Mouse (Mus musculus) cerebellum, adult 11-12 months (tissue): ENCODE results near the gene Klrg1.
A peak's percentile ranks its signal among the peaks of the same experiment; 100 is the strongest.

Experiments
- DNase-seq: peaks from one replicate; pipeline ENCODE4 v3.0.0; 2022

Klrg1 gene

DNA sequence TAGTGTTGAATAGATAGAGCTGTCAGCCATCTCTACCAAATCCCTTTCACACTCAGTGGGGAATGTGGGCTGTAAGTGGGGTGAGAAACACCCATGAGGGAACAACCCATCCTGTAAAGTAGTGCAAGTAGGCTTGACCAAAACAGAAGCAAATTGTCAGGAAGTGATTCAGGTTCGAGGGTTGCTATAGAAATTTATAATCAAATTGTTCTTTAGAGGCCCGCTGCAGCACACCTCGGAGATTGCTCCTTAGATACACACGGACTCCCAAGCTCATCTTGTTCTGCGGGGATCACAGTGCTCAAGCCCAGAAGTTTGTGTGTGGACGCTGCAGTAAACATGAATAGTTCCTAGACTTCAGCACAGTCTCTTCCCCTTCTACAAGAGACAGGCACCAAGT, at the start of gene Klrg1:
Gene Klrg1, minus strand, starts transcription at position 101 of the 400 bp plus-strand sequence.
- no peak for DNase-seq

GRCm38 (mm10) chr6:122325361-122325975, 42.8 kb upstream of the Klrg1 start:
- DNase-seq: no peak

GRCm38 (mm10) chr6:122318726-122319125, 36.0 kb upstream of the Klrg1 start:
- DNase-seq: no peak

DNA sequence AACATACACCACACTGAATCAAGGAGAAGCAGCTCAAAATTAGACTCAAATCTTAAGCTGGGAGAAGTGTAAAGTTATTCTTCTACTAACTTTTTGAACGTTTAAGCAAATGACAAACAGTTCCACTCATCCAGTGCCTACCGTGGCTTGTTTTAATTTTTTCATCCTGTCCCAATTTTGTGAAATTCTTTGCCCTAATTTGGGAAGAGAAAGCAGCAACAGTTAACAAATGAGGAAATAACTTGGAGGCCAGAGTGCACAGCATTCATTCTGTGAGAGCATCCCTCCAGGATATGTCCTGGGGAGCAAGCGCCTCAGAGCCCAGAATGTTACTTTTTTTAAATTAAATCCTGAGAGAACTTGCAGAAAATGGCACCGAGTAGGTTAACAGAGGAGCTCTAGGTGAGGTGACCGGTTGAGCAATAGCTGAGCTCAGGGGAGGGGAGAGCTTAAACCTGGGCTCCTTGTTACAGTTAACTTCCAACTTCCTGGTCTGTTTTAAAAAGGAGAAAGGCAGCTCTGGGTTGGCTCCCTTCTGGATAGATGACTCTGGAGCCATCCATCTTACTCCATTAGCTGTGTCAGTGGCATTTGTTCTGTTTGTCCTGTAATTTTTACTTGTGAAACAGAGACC, 27.6 kb upstream of the Klrg1 start:
- no peak for DNase-seq

- DNase-seq: no peak
These were observed 26.8 kb upstream of the Klrg1 start for GRCm38 (mm10) chr6:122309446-122309960.

DNA sequence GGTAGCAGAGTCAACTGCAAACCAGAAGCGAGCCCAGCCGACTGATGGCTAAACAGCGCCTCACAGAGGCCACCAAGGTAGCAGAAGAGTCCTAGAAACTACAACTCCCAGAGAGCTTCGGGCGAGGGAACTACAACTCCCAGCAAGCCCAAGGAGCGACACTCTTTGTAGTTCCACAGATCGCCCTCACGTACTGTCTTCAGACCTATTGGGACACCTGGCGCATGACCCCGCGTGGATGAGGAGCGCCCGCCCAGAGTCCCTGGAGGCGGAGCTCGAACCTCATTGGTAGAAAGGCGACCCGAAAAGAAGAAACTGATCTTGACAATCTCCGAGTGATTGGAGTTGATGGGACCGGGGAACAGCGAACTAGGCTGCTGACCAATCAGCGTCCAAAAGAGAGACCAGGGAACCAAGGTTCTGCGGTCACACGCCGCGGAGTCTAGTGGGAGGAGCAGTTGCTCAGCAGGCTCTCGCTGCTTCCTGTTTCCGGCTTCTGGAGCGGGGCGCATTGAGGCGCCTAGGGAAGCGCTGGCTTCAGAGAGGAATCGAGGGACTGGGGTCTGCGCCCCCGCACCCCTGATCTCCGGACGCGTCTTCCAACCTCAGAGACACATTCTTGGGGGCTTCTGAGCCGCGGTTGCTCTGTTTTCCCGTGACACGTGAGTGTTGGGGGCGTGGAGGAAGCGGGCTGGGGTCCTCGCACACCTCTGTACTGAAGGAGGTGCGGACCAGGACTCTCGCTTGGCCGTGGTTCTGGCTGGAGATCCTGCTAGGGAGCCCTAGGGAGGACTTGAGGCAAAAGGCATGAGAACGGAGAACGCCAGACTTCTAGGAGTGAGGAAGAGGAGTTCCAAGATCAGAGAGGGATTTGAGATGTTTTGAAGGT, 26.1 kb upstream of the Klrg1 start, which contains the start of gene M6pr:
Gene M6pr, plus strand, starts transcription at position 216 of the 889 bp plus-strand sequence.
- DNase-seq: peak; percentile 99

- no peak for DNase-seq
These were observed 25.4 kb upstream of the Klrg1 start for GRCm38 (mm10) chr6:122308136-122308504.

DNA sequence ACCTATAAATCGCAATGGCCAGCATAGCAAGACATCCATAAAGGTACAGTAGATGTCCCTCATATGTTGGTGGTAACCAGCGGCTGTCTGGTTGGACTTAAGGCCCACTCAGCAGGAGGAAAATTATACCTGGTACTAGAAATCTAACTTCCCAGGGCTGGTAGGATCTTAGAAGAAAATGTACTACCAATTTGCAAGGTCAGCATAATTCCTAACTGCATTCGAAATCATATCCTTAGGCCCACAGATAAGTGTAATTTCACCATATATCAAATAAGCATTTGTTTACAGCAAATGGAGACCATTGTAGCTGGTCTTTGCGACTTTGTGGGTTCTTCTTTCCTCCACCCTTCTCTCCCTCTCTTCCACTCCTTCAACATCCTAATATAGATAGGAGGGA, 24.0 kb upstream of the Klrg1 start:
- no peak for DNase-seq

DNA sequence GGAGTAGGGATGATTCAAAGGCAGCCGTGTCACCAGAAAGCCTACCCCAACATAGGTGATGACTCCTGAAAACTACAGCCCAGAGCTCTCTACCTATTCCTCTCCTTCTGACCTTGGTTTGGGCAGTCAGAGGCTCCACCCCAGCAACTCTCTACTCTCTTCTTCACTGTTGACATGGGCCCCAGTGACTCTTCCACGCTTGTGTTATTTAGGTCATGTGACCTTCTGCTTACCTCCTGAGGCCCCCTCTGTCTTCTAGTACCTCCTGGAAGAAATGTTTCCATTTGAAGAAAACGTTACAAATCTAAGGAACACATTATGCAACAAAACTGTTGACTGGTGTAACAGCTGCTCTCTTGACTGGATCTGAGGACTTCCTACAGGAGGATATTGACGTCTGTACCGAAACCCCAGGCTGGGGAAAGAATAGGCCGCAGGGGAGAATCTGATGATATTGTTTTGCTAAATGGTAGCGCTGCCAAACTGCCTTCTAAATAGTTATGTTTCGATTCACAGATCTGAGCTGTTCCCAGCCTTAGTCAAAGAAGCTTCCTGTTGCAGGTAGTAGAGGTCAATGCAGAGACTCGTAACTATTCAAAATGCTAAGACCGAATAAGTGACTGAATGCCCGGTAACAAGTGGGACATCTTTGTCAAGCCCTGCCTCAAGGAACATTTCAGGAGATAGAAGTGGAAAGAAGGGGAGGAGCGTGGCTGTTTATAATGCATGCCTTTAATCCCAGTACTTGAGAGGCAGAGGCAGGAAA, 22.3 kb upstream of the Klrg1 start:
- DNase-seq: no peak

DNA sequence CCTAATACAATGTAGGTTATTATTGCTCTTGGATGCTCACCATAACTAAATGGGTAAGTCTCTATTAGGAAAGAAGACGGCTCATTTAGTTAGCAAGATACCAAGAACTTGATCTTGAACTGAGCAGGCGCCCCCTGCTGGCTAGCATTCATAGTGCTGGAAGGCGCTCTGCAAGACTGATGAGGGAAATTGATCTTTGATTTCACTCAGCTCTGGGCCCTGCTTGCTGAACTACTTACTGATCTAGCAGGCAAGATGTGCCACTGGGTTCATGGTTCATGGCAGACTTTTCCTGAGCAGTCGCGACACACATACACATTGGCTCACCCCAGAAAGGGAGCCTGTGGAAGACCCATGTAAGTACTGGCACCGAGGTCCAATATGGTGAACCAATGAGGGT, 21.7 kb upstream of the Klrg1 start:
- DNase-seq: peak; percentile 42

GRCm38 (mm10) chr6:122303526-122303925, 20.8 kb upstream of the Klrg1 start:
- DNase-seq: no peak

GRCm38 (mm10) chr6:122302661-122303060, 20.0 kb upstream of the Klrg1 start:
- DNase-seq: no peak

DNA sequence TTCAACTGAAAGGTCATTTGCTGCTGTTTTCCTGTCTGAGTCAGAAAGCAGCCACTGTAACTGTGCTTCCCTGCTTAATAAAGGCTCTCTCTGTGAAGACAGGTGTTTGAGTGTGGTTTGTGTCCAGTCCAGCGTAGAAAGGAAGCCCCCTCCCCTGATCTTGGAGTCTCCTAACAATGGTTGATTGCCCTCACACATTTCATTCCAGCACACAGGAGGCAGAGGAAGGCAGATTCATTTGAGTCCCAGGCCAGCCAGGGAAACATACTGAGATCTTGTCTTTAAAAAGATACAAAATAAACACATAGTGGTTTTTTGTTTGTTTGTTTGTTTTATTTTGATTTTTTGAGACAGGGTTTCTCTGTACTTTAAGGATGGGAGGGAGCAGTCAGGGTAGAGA, 19.4 kb upstream of the Klrg1 start:
- no peak for DNase-seq

- no peak for DNase-seq
These were observed 17.0 kb upstream of the Klrg1 start for GRCm38 (mm10) chr6:122299621-122300133.

DNA sequence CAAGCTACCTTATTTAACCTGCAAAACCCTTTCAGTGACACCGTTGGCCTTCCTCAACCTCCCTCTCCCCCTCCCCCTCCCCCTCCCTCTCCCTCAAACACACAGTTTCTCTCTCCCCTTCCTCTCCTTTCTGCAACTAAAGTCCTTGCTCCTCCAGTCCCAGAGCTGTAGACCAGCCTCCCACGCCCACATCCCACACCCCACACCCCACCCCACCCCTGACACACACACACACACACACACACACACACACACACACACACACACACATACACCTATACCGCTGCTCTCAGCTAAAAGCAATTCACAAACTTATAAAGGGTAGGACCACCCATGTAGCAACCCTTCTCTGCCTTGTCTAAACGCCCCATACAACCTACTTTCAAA, 15.5 kb upstream of the Klrg1 start:
- DNase-seq: no peak

DNA sequence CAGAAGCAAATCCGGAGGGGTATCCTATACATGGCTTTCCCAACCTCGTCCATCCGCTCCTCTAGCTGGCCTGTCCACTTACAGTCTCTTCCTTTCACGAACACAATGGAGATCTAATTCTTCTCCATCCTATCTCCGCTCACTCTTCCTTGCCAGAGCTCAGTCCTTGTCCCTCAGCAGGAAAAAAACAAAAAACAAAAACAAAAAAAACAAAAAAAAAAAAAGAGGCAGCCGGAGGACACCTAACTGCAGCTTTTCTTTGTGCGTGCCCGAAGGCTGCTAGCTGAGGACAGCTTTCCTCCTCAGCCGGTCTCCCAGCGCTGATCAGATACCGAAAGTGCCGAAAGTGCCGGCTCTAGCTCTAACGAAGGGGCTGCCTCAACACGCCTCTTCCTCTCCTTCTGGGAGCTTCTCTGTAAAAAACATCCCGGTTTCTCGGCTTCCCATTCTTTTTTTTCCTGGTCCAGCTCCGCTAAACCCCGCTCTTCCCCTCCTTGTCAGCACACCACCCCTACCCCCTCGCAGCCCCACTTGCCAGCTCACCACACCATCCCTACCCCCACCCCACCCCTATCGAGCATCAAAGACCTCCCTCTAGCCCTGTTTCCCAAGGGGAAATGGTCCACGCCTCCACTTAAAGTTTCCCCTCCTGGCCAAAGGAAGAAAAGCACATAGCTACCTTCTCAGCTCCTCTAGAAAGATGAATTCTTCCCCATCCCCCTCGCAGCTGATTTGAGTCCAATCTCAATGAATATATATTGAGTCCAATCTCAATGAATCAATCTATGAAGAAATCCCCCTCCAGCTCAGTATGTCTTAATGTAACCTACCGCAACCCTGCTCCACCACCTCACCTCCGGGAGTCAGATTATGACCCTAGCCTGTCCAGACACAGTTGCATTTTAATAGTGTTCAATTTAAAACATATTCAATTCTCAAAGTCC, 14.9 kb upstream of the Klrg1 start:
- no peak for DNase-seq

- no peak for DNase-seq
These were observed 14.2 kb upstream of the Klrg1 start for GRCm38 (mm10) chr6:122296918-122297278.

DNA sequence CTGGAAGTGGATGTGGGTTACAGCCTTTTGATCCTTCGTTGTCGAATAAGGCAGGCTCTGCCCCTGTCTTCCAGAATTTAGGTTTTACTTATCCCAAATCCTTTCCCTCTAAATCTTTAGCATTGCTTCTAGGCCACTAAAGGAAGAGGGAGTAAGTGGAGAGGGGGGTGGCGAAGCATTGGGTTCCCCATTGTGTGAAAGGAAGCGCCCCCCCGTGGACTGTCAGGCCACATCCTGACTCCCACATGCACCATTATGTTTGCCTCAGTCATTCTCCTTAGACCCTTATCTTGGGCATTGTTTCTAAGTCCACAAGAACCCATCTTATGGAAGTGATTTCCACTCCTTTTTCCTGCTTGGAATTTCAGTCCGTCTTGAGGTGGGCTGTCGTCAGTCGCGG, 12.6 kb upstream of the Klrg1 start:
- DNase-seq: no peak

DNA sequence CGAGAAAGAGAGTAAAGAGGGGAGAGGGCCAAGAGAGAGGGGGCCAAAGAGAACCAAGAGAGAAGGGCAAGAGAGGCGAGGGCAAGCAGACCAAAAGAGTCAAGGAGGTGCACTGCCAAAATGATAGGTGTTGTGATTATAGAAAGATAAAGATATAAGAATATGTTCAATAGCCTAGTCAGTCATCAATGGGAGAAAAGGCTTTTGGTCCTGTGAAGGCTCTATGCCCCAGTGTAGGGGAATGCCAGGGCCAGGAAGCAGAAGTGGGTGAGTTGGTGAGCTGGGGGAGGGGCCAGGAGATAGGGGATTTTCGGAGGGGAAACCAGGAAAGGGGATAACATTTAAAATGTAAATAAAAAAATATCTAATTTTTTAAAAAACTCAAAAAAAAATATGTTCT, 11.6 kb upstream of the Klrg1 start:
- DNase-seq: no peak

DNA sequence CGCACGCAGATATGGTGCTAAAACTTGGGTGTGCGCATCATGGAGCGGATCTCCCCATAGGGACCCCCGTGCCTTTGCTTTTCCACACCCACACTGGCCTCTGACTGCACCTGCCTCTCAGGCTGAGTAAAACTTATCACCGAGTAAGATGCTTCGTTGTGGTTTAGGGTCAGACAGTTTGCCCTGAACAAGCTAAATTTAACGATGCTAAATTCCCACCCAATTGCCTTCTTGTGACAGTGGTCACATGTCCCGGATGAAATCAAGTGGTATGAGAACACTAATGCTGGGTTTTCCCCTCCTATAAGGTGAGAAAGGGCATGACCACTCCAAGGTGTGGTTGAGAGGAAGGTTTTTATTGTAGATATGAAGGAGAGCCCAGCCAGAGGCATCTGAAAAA, 11.1 kb upstream of the Klrg1 start:
- no peak for DNase-seq

GRCm38 (mm10) chr6:122293121-122293520, 10.4 kb upstream of the Klrg1 start:
- DNase-seq: no peak

DNA sequence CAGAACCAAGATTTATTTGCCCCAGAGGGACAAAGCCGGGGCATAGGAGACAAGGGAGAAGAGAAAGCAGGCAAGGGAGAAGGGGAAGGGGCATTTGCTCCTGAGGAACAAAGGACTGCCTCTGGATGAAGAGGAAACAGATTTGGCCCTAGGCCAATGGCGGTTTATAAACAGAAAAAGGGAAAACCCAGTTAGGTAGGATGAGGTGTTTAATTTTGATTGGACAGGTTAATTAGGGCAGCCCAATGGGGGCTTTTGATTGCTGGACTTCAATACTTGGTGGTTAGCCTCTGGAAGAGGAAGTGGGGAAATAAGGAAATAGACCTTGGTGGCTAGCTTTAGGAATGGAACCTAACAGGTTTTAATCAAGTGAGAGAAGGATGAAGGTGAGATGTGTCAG, 9.5 kb upstream of the Klrg1 start:
- DNase-seq: no peak
